ENCODE assay signal across 8 mouse cellular contexts in genomic region chr7:118491431-118492147, GRCm38 (mm10). TPM values are rescaled to one million over a fixed set of nuclear protein-coding genes. Genes with fewer than 3 reads are reported as not detected.
DNase-seq lines count a peak whose midpoint lies in the region; ATAC-seq lines count a peak whose summit lies in the region.

Itpripl2 (minus strand) TSS chr7:118491975.

- ATAC-seq in forebrain, embryonic 16.5 days, result peak; percentile 78

- no peak within 1 kb of the TSS for H3K27ac ChIP-seq in forebrain, embryonic 16.5 days (ENCODE audit: low read length)

- no peaks in the 10 kb centered on the region for H3K9me3 ChIP-seq in forebrain, embryonic 16.5 days (ENCODE audit: control insufficient read depth, low read length)

- under 1% methylated on average over 53 of the region's 55 CpGs for WGBS in forebrain, embryonic 16.5 days

- peaks cover 46% of the 10 kb centered on the region for H3K27me3 ChIP-seq in forebrain, embryonic 16.5 days (replicated peaks; ENCODE audit: control insufficient read depth, insufficient read depth, low read length)

- H3K9ac ChIP-seq in forebrain, embryonic 16.5 days (replicated peaks; ENCODE audit: low read depth, low read length), result peak within 1 kb of the TSS; percentile 74

- peak; percentile 71 for DNase-seq in CD4-positive, CD25-positive, alpha-beta regulatory T cell, adult 2 months (ENCODE audit: low read depth, low spot score)
- DNase-seq in adrenal gland, postnatal 10 days, result peak; percentile 84
- DNase-seq in heart, postnatal 4 days, result peak; percentile 87
- peak; percentile 38 to 51 for DNase-seq in layer of hippocampus, postnatal 10 days (ENCODE audit: low spot score in 2 of 2)
- DNase-seq in lung, postnatal 36 days, result peak; percentile 92
- DNase-seq in ovary, postnatal 14 days (ENCODE audit: low spot score), result peak; percentile 58
- peak; percentile 74 for DNase-seq in thymus, postnatal 4 days

- no peaks in the 10 kb centered on the region for H3K36me3 ChIP-seq in forebrain, embryonic 16.5 days (ENCODE audit: control insufficient read depth, insufficient read depth)

- H3K4me2 ChIP-seq in forebrain, embryonic 16.5 days (ENCODE audit: low read length), result peak within 1 kb of the TSS; percentile 93

- H3K4me1 ChIP-seq in forebrain, embryonic 16.5 days (replicated peaks; ENCODE audit: control insufficient read depth, insufficient read depth, low read length), result peaks cover 10% of the 10 kb centered on the region; the same call in 1 of the 2 replicates

- peak within 1 kb of the TSS; percentile 58 for H3K4me3 ChIP-seq in forebrain, embryonic 16.5 days (replicated peaks; ENCODE audit: low read length)

RNA-seq across cellular contexts. Expression of gene Itpripl2, which starts in this region (rescaled TPM):
- total RNA-seq in adrenal gland, postnatal 10 days (2021), result 10 to 100 TPM; 19.0 to 21.2 TPM
- 0.75 and 0.89 TPM in 2 replicates for polyA plus RNA-seq in forebrain, embryonic 16.5 days (2015; fragmentation: Nextera tagmentation; extraction: Ambion mirVana)
- 10 to 100 TPM; 46.5 to 46.6 TPM for total RNA-seq in heart, postnatal 4 days (2021)
- 1 to 10 TPM; 4.0 TPM for total RNA-seq in layer of hippocampus, postnatal 10 days (2021)

Comparison
In these comparisons a context has a peak if more than half of its experiments do, and no peak if none do; other contexts are left out.
1. Peak in ATAC-seq, H3K4me3 ChIP-seq, H3K9ac ChIP-seq and H3K4me2 ChIP-seq in forebrain, embryonic 16.5 days; RNA of the gene not detected or under 1 TPM.